Mouse (Mus musculus) neural tube, embryonic 15.5 days (tissue): ENCODE measurements at regions not wholly inside any gene's neighbourhood (a gene's known extent, or its start where the extent isn't known, plus 50 kb on each side); places are given as distances from the start of the nearest gene placed in this dataset.

Source experiments
- ATAC-seq: fragments of 200-750 bp; cut with Nextera tagmentation; 2 replicates; pipeline ENCODE4 v1.8.0; 2017; ENCODE audit warnings: mild to moderate bottlenecking, moderate TSS enrichment, moderate library complexity; ENCODE audit not compliant: low FRiP score
- H3K27ac ChIP-seq: fragments of 300-500 bp; sonication (generic); replicated peaks from 2 replicates; pipeline ENCODE4 v1.5.1; 2015; ENCODE audit warnings: mild to moderate bottlenecking, inconsistent platforms
- H3K27me3 ChIP-seq: fragments of 300-500 bp; sonication (generic); replicated peaks from 2 replicates; pipeline ENCODE4 v1.6.1; 2015; ENCODE audit warnings: inconsistent platforms
- H3K36me3 ChIP-seq: fragments of 300-500 bp; sonication (generic); 2 replicates; pipeline ENCODE4 v1.6.1; 2015; ENCODE audit warnings: inconsistent platforms
- H3K4me1 ChIP-seq: fragments of 300-500 bp; sonication (generic); 2 replicates; pipeline ENCODE4 v1.6.1; 2015; ENCODE audit warnings: inconsistent platforms
- H3K4me2 ChIP-seq: fragments of 300-500 bp; sonication (generic); 2 replicates; pipeline ENCODE4 v1.6.1; 2015; ENCODE audit warnings: inconsistent platforms, mild to moderate bottlenecking, moderate library complexity
- H3K4me3 ChIP-seq: fragments of 300-500 bp; sonication (generic); replicated peaks from 2 replicates; pipeline ENCODE4 v1.5.1; 2015; ENCODE audit warnings: mild to moderate bottlenecking, inconsistent platforms
- H3K9ac ChIP-seq: fragments of 300-500 bp; sonication (generic); replicated peaks from 2 replicates; pipeline ENCODE4 v1.6.1; 2015; ENCODE audit warnings: mild to moderate bottlenecking, inconsistent platforms
- H3K9me3 ChIP-seq: fragments of 300-500 bp; sonication (generic); replicated peaks from 2 replicates; pipeline ENCODE4 v1.6.1; 2016; ENCODE audit warnings: inconsistent platforms
- WGBS: fragments of 180-500 bp; shearing (Covaris S2); methylation state at CpG from one replicate; pipeline ENCODE4 v1.1.7; 2015; ENCODE audit warnings: mixed read lengths; 5-methylcytosine and 5-hydroxymethylcytosine counted together

GRCm38 (mm10) chr3:15128960-15129359 lies 203.1 kb downstream of the Gm9733 start:
- Histone ChIP-seq H3K27me3 (no peaks in the 10 kb centered on the region), H3K27ac (no peak overlapping the region), H3K36me3 (no peaks in the 10 kb centered on the region), H3K9me3 (no peaks in the 10 kb centered on the region), H3K9ac (no peak overlapping the region), H3K4me2 (no peak overlapping the region), H3K4me1 (no peaks in the 10 kb centered on the region), H3K4me3 (no peak overlapping the region)
- ATAC-seq, result no peak
- WGBS, result 80% methylated on average over 3 of the region's 3 CpGs

- no peak overlapping the region for H3K4me2 ChIP-seq
- H3K9me3 ChIP-seq, result no peaks in the 10 kb centered on the region
- 88% methylated on average over 9 of the region's 9 CpGs for WGBS
- H3K4me3 ChIP-seq, result no peak overlapping the region
- H3K9ac ChIP-seq, result no peak overlapping the region
- H3K27ac ChIP-seq, result no peak overlapping the region
- no peaks in the 10 kb centered on the region for H3K4me1 ChIP-seq
- no peaks in the 10 kb centered on the region for H3K27me3 ChIP-seq
- no peaks in the 10 kb centered on the region for H3K36me3 ChIP-seq
- no peak for ATAC-seq
Measured at GRCm38 (mm10) chr3:15129729-15130369, 202.3 kb downstream of the Gm9733 start.

- Histone ChIP-seq H3K27me3 (no peaks in the 10 kb centered on the region), H3K9ac (no peak overlapping the region), H3K9me3 (no peaks in the 10 kb centered on the region), H3K4me2 (no peak overlapping the region), H3K4me1 (no peaks in the 10 kb centered on the region), H3K36me3 (no peaks in the 10 kb centered on the region), H3K4me3 (no peak overlapping the region), H3K27ac (no peak overlapping the region)
- 64% methylated on average over 5 of the region's 5 CpGs for WGBS
- ATAC-seq, result no peak
Measured at GRCm38 (mm10) chr3:15132136-15132535, 200.0 kb downstream of the Gm9733 start.

DNA sequence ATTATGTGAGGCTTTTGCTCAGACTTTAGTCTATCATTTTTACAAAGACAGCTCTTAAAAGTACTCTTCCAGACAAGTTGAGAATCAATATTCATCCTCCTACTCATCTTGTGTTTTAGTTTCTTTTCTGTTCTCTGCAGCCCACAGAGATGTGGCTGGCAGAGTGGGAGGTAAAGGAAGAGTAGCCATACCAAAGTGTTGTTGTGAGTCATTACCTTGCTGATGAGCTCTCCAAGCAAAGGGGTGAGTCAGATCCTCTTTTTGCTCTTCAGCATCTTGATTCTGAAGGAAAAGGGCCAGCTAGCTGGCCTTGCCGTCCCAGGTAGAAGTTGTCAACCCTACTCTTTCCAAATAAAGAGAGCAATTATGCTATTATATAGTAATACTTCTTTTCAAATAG lies 192.6 kb downstream of the Gm9733 start:
- H3K4me3 ChIP-seq, result no peak overlapping the region
- 91% methylated on average over 1 of the region's 1 CpGs for WGBS

GRCm38 (mm10) chr3:15153710-15154109 lies 178.4 kb downstream of the Gm9733 start:
- ATAC-seq, result no peak
- H3K4me3 ChIP-seq, result no peak overlapping the region
- H3K9ac ChIP-seq, result no peak overlapping the region
- 76% methylated on average over 1 of the region's 1 CpGs for WGBS
- H3K27ac ChIP-seq, result no peak overlapping the region
- no peaks in the 10 kb centered on the region for H3K36me3 ChIP-seq
- H3K4me2 ChIP-seq, result no peak overlapping the region
- H3K27me3 ChIP-seq, result no peaks in the 10 kb centered on the region
- H3K9me3 ChIP-seq, result no peaks in the 10 kb centered on the region
- no peaks in the 10 kb centered on the region for H3K4me1 ChIP-seq

More for the DNA sequence above, 192.6 kb downstream of the Gm9733 start:
- Histone ChIP-seq H3K27me3 (no peaks in the 10 kb centered on the region), H3K4me1 (no peaks in the 10 kb centered on the region), H3K9ac (no peak overlapping the region), H3K27ac (no peak overlapping the region), H3K36me3 (no peaks in the 10 kb centered on the region), H3K9me3 (no peaks in the 10 kb centered on the region), H3K4me2 (no peak overlapping the region)
- ATAC-seq, result no peak

- no peaks in the 10 kb centered on the region for H3K36me3 ChIP-seq
- ATAC-seq, result peak; percentile 59
- 79% methylated on average over 3 of the region's 3 CpGs for WGBS
- no peaks in the 10 kb centered on the region for H3K27me3 ChIP-seq
- no peak overlapping the region for H3K4me2 ChIP-seq
- H3K4me1 ChIP-seq, result no peaks in the 10 kb centered on the region
- no peak overlapping the region for H3K9ac ChIP-seq
- no peak overlapping the region for H3K4me3 ChIP-seq
- no peaks in the 10 kb centered on the region for H3K9me3 ChIP-seq
- H3K27ac ChIP-seq, result no peak overlapping the region
Measured at GRCm38 (mm10) chr3:15154153-15154552, 177.9 kb downstream of the Gm9733 start.

DNA sequence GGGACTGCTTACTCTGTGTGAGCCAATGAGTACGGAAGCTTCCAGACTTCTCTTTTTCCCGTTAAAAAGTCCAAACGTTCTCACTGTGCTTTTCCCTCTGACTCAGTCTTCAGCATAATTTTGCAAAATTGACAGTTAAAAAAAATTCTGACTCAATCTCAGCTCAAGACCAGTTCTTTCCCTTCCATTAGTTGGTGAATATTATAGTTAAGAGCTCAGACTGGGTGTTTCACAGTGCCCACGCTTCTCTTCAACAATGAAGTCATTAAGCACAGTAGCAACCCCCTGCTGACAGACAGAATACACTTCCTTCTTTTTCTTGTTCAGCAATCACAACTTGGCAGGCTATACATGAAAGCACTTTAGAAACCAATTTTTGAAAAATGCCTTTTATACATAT lies 175.4 kb downstream of the Gm9733 start:
- Histone ChIP-seq H3K4me3 (no peak overlapping the region), H3K4me2 (no peak overlapping the region), H3K9ac (no peak overlapping the region), H3K4me1 (no peaks in the 10 kb centered on the region), H3K27ac (no peak overlapping the region), H3K27me3 (no peaks in the 10 kb centered on the region), H3K9me3 (no peaks in the 10 kb centered on the region), H3K36me3 (no peaks in the 10 kb centered on the region)
- ATAC-seq, result no peak
- WGBS, result 78% methylated on average over 4 of the region's 4 CpGs

- no peak for ATAC-seq
- no peaks in the 10 kb centered on the region for H3K9me3 ChIP-seq
- H3K4me3 ChIP-seq, result no peak overlapping the region
- no peak overlapping the region for H3K27ac ChIP-seq
- H3K4me1 ChIP-seq, result no peaks in the 10 kb centered on the region
- no peak overlapping the region for H3K4me2 ChIP-seq
- no peaks in the 10 kb centered on the region for H3K27me3 ChIP-seq
- no peak overlapping the region for H3K9ac ChIP-seq
- 85% methylated on average over 1 of the region's 1 CpGs for WGBS
- no peaks in the 10 kb centered on the region for H3K36me3 ChIP-seq
Measured at GRCm38 (mm10) chr3:15157842-15158241, 174.3 kb downstream of the Gm9733 start.

DNA sequence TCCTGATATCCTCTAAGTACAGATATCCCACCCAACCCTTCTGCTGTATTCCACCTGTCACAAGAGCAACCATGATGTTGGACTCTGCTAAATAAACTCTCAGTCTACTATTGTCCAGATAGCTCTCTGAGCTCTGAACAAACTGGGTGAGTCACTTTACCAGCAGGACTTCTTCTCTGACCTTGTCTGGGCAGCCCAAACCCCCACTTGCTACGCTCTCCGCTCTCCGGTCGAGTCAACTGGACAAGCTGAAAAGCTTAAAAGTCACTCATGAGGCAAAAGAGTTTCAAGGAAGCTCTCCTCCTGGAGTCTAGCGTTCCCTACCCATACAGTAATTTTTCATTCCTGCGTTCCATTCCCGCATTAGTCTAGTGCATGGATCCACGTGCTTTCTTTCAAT lies 173.2 kb downstream of the Gm9733 start:
- Histone ChIP-seq H3K27ac (no peak overlapping the region), H3K9ac (no peak overlapping the region), H3K27me3 (no peaks in the 10 kb centered on the region), H3K4me3 (no peak overlapping the region), H3K36me3 (no peaks in the 10 kb centered on the region), H3K4me2 (no peak overlapping the region), H3K9me3 (no peaks in the 10 kb centered on the region), H3K4me1 (no peaks in the 10 kb centered on the region)
- no peak for ATAC-seq
- WGBS, result 90% methylated on average over 8 of the region's 8 CpGs

DNA sequence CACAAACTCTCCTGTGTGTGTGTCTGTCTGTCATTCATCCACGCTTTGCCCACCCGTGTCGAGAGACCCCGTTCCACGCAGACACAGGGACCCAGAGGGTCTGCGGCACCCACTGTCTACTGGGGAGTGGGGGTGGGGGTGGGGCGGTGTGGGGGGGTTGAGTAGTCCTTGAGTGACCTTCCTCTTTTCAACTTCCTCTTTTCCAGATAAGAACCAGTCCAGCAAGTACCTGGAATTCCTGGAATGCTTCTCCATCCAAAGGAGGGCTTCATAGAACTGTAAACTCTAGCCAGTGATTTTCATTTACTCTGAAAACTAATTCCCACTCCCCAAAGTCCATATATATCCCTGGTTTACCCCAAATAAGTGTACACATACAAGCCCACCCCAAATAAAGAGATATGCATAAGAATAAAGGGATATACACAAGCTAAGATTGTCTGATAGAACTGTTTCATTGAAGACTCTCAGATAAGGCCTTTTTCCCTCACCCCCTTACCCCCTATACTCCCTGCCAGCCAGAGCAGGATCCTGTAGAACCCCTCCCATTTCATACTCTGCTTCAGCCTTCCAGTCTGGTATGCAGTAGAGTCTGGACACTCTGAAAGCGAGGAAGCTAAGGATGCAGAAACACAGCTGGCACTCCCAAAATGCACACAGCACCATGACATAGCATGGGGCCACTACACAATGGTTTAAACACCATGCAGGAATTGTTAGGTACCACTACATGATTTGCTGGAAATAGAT lies 172.0 kb downstream of the Gm9733 start:
- WGBS, result 86% methylated on average over 8 of the region's 8 CpGs
- no peak for ATAC-seq
- H3K4me3 ChIP-seq, result no peak overlapping the region
- H3K4me2 ChIP-seq, result no peak overlapping the region
- no peak overlapping the region for H3K9ac ChIP-seq
- no peaks in the 10 kb centered on the region for H3K36me3 ChIP-seq
- H3K4me1 ChIP-seq, result no peaks in the 10 kb centered on the region
- no peaks in the 10 kb centered on the region for H3K27me3 ChIP-seq
- H3K9me3 ChIP-seq, result no peaks in the 10 kb centered on the region
- H3K27ac ChIP-seq, result no peak overlapping the region

GRCm38 (mm10) chr3:15175811-15176210 lies 156.3 kb downstream of the Gm9733 start:
- Histone ChIP-seq H3K27ac (no peak overlapping the region), H3K36me3 (no peaks in the 10 kb centered on the region), H3K27me3 (no peaks in the 10 kb centered on the region), H3K9me3 (no peaks in the 10 kb centered on the region), H3K4me1 (no peaks in the 10 kb centered on the region), H3K4me3 (no peak overlapping the region), H3K9ac (no peak overlapping the region), H3K4me2 (no peak overlapping the region)
- WGBS, result 80% methylated on average over 2 of the region's 2 CpGs
- no peak for ATAC-seq

GRCm38 (mm10) chr3:15179079-15179812 lies 152.9 kb downstream of the Gm9733 start:
- H3K36me3 ChIP-seq, result no peaks in the 10 kb centered on the region
- ATAC-seq, result no peak

More at GRCm38 (mm10) chr3:15179079-15179812, 152.9 kb downstream of the Gm9733 start:
- H3K4me1 ChIP-seq, result no peaks in the 10 kb centered on the region
- H3K9me3 ChIP-seq, result no peaks in the 10 kb centered on the region
- WGBS, result 83% methylated on average over 6 of the region's 6 CpGs
- no peaks in the 10 kb centered on the region for H3K27me3 ChIP-seq
- H3K4me2 ChIP-seq, result no peak overlapping the region
- H3K27ac ChIP-seq, result no peak overlapping the region
- H3K4me3 ChIP-seq, result no peak overlapping the region
- H3K9ac ChIP-seq, result no peak overlapping the region
